Mouse (Mus musculus) kidney, postnatal 4 days (tissue): ENCODE data around the gene Btrc.

Experiments used
- DNase-seq, 2 experiments: peaks; one replicate each; pipeline ENCODE4 v3.0.0; 2021; ENCODE audit warnings: mixed read lengths in 2 of 2

Gene Btrc

DNA sequence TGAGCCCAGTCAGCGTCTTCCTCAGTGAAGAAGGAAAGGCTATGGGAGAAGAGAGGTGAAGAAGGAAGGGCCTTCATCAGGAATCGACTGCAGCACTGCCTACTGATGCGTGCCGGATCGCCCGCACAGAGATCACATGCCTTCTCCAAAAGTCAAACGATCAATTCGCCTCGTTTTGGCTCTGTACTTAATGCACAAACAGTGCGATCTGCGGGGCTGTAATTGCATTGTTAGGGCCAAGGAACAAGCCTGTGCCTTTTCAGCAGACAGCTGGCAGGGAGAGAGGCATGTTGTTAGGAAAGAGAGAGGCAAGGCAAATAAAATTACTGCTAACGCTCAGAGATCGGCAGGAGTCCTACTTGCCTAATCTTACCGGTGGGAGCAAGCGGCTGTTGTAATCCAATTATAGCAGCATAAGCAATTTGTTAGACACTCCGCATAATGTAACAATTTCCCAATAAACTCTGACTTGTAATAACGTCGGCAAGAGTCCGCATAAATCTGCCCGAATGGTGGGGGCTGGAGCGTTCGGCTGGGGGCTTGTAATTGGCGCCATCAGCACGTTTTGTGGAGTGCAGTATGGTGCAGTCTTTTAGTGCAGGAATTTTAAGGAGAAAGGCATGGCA is 112.5 kb downstream of the Btrc start:
- DNase-seq = peak in 1 of 2 experiments; percentile 17

DNA sequence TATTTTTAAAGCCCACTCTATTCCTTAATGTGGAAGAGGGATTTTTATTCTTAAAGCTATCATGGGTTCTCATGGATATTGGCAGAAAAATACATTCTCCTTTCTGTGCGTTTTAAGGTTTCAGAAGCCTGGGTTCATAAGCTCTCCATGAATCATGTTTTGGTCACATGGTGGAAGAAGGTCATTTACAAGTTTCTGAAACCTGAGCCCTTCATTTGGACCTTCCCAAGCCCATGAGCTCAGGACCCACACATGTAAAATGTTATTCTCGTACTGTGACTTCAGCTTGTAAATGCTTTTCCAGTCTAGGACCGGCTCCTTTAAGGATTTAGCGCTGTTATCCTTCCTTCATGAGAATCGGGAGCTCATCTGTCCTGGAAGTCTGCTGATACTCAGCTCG is 116.0 kb downstream of the Btrc start:
- DNase-seq = no peak

DNA sequence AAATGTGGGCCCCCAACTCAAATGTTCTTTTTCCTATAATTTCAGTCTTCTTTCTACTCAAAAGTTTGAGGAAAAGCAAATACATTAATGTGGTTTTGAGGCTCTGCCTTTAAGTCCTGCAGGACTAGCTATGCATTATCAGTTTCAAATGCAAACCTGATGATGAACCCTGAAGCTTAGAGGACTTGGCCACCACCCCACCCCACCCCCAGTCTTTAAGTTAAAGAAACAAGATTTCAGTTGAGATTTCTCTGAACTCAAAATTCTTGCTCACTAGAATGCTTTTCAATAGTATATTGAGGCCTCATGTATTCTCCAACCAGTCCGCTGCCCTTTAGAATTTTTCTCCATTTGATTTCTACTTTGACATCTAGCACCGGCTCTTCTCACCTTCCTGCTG is 117.0 kb downstream of the Btrc start:
- no peak for DNase-seq

DNA sequence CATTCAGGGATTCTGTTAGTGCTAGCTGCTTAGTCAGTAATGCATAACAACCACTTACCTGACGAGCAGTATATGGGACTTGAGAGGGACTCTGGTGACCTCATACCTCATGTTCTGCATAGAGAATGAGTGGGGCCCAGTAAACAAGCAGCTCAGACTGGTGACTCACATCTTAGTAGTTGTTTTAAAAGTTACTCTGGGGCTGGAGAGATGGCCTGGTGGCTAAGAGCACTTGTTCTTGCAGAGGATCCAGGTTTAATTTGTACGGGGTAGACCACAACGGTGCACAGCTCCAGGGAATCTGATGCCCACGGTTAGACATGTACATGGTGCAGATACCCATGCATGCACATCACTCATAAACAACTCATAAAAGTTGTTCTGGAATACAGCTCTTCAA is 117.4 kb downstream of the Btrc start:
- no peak for DNase-seq

DNA sequence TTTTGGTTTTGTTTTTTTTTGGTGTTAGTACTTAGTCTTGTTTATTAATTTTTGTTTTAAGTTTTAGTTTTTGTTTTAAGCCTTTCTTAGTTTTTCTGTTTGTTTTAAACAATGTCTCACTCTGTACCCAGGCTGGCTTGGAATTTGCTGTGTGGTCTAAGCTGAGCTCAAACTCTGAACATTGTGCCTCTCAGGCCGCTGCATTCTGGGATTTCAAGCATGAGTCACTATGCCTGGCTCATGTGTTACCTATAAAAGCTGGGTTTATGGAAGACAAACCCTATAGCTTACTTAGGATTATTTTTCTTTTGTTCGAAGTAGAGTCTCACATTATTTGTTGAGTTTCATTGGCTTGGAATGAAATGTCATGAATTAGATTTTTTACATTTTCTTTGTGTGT is 119.9 kb downstream of the Btrc start:
- no peak for DNase-seq

DNA sequence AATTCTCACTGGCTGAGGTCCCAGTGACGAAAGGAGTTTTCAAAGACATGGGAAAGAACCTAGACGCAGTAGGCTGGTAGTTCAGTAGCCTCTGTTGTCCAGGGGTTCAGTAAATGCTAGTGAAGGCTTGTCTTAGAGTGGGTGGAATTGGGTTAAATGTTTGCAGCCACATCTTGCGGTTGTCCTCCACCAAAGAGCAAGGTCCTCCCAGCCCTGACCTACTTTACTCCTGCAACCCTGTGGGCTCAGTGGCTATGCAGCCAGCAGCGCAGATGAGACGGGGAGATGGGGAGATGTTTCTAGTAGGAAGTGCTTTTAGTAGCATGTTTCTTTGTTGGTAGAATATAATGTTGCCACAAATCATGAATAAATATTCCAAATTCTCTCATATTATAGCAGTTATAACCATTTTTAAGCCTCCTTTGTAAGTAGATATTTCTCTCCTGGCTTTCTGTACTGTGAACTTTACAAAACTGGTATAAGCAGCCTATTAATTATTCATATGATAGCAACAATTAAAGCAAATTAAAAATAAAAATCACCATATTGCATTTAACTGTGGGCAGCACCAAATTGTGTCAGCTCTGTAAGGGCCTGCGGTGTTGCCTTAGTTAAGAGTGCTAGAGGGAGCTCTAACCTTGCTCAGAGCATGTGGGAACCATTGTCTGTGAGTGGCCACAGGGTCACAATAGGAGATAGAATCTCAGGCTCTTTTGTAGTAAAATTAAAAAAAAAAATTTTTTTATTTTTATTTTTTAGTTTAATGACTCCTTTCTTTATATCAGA is 122.9 kb downstream of the Btrc start:
- no peak for DNase-seq

DNA sequence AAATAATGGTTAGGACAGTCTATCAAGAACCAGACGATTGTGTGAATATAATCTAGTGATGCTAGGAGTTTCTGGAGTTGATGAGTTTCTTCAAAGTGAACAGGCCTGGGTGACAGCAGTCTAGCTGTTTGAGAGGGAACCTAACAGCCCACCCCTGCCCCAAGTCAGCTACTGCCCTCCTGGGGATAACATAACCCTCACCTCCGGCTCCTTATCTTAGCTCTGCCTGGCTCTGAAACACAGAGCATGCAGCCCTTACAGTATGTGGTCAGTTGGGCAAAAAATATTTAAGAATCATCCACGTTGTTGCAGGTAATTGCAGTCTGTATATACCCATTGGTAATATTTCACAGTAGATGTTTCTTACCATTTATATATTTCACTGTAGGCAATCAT is 123.5 kb downstream of the Btrc start:
- no peak for DNase-seq

DNA sequence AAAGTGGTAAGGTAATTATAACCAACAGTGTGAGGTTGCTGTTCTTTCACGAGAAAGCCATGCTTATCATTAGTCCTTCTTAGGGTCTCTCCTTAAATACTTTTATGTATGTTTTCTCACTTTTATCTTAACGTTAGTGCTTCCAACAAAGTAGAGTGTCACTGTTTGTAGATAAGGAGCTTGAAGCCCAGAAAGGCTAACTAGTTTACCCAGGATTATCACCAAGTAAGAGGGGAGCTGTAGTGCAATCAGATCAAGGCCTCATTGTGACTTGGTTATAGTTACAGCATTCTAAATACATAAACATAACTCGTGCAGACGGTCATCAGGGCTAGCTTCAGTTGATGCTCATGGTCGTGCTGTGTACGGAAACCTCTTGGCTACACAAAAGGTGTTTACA is 126.4 kb downstream of the Btrc start:
- no peak for DNase-seq

DNA sequence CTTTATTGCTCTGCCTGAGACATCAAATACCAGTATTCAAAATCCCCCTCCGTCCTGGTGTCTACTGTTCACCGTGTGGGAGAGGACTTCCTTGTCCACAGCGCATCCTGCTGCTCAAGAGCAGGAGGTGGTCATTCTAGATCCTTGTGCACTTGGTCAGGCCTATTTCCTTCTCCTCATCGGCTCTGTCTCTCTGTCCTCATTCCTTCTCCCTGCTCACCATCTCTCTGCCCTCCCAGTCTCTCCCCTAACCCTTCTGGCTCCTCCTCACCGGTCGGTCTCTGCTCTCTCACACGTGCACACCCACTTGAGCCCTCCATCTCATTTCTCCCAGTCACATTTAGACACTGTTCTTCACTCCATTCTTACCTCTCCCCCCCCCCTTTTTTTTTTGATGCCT is 127.7 kb downstream of the Btrc start:
- DNase-seq = no peak

DNA sequence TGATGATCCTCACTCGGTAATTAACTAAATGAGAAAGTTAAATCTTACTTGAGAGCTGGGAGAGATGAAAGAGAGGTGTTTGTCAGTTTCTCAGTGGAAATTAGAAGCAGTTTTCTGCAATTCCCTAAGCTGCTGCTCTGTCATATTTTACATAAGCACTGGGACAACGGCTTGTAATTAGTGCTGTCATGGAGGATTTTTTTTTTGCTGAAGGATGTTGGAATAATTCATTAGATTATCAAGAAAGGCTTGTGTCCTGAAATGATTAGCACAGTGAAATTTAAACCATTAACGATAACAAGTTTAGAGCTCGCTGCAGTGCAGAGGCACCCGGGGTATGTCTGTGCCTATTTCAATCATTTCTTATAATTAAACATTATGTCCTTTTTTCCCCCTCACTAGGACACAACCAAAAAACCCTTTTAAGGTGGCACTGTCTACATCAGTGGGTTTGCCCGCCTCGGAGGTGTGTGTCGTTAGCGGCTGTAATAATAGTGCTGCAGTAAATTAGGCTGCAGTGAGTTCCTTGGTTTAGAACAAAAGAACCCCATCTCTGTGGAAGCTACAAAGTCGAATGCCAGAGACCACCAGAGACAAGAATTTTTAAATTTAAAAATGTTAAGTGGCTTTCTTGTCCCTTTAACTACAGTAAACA is 130.7 kb downstream of the Btrc start:
- DNase-seq = no peak

DNA sequence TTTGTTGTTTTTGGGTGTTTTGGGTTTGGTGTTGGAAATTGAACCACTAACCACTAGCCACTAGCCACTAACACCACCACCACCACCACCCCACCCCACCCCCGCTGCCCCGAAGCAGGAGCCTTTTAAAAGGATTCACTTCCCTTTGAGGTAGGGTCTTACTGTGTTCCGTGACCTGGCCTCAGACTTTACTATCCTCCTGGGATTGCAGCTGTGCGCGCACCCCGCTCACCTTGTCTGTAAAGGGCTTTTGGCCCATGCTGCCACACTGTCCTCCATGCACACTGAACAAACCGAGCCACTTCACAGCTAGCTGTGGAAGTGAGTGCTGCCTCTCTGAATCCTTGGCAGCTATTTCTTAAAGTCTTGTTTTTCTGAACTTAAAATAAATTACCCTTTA is 141.9 kb downstream of the Btrc start:
- DNase-seq = no peak

DNA sequence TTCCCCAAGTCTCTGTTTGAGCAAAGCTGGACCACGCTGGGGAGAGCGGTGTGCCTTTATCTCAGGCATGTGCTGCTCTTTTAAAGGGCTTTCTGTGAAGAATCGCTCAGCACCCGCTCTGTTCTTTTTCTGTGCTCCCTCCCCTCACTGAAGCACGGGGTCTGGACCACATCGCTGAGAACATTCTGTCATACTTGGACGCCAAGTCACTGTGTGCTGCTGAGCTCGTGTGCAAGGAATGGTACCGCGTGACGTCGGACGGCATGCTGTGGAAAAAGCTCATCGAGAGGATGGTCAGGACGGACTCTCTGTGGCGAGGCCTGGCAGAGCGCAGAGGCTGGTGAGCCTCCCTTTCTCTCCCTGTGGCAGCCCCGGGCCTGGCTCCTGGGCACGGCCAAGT is 144.0 kb downstream of the Btrc start:
- DNase-seq = no peak

DNA sequence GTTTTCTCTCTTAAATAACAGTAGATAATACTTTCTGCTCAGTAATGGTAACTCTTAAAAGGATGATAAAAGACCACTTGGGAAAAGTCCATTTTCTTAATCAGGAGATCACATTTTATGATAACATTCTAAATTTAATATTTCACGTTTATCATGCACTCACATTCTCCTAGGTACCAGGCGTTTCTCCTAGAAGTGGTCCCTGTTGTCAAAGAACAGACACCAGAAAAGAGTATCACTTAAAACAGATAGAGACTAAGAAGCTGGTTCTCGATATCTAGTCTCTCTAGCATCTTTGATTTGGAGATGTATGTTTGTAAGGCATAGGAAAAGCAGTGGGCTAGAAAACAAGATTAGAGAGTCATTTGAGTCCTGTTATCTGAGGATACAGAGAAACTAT is 147.1 kb downstream of the Btrc start:
- no peak for DNase-seq

DNA sequence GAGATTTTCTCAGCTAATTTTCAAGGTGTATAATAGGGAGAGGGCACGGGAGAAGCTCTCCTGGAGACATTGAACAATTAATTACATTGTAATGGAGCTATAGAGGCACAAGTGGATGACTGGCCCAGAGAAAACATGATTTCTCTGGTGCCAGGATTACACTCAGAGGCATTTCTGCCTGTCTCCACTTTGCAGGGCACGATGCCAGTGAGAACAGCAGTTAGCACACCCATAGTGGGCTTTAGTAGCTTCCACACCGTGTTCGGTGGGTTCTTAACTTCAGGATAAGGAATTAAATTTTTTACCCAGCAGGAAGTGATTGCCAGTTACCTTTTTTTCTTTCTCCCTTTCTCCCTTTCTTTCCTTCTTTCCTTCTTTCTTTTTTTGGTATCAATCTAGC is 147.9 kb downstream of the Btrc start:
- DNase-seq = no peak

DNA sequence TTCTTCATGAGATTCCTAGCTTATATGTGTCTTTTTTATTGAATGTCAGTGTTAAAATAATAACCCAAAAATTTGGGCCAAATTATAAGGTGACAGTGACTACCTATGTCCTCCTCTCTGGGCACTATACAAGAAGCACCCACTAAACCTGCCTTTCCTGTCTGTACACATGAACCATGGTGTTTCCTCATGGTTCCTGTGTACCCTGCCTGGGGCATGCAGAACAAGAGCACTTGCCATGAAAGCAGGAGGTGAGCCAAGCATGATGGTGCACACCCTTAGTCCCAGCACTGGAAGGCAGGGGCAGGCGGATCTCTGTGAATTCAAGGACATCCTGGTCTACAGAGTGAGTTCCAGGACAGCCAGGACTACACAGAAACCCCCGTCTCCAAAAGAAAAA is 151.8 kb downstream of the Btrc start:
- no peak for DNase-seq

DNA sequence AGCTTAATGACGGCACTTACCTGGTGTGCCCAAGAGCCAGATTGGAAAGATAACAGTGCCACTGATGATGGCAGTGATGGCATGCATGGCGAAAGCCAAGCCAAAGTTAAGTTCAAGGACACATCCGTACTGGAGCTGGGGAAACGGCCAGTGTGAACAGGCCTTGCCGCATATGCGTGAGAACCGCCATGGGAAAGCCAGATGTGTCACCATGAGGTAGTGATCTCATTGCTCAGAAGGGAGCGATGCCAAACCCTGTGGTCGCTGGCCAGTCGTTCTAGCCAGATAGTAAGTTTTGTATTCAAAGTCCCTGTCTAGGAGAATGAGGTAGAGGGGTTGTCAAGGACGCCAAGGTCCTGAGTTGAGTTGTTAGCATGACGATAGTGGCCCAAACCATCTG is 152.7 kb downstream of the Btrc start:
- no peak for DNase-seq

DNA sequence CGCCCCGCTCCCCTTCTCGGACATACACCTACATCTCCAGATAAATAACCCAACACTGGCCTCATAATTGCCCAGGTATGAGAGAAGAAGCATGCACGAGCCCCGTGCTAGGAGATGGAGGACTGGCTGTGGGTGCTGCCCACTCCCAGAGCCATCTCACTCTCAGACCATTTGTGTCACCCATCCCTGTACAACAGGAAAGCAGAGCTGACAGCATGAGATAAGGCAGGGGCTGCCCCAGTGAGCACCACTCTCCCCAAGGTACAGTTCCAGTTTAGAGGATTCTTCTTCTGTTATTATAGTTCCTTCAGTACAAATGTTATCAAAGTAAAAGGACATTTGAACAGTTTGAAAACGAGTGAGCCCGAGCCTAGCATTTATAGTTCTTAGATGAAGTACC is 163.8 kb downstream of the Btrc start:
- no peak for DNase-seq

DNA sequence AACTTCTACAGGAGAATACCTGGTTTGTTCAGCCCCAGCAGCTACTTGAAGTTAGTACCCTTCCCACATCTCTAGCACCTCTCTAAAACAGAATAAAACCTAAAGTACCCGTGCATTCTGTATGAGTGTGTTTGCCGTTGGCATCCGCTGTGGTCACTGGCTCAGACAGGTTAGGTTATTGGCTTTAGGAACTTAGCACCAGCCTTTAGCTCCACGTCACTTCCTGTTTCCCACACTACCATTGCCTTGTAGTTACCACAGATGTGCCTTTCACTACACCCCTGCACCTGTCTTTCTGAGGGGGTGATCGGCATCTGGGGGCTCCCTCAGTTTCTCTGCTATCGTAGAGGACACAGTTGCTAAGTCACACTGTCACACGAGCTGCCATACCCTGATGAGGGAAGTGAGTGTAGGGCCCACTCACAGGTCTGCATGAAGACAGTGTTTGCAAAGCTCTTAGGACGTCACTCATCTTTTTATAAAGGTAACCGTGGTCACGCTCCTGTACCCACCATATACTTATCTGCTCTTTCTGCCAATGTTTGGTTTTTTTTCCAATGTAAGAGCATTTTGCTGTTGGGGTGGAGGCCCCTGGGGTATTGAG is 164.5 kb downstream of the Btrc start:
- DNase-seq = no peak

DNA sequence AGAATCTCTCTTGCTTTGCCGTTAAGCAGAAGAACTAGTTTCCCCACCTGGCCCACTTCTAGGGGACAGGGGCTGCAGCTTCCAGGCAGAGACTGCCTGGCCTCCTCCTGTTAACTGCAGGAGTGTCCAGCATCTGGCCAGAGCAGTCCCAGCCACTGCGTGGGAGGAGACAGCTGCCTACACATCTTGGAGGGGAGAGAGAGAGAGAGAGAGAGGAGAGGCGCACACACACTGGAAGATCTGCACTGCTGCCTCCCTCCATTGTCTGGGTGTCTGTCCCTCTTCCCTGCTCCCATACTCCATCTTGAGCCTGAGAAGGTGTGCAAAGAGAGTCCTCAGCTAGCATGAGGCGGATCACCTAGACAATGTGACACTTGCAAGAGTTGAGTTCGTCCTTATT is 165.8 kb downstream of the Btrc start:
- peak; percentile 67 to 71 for DNase-seq

DNA sequence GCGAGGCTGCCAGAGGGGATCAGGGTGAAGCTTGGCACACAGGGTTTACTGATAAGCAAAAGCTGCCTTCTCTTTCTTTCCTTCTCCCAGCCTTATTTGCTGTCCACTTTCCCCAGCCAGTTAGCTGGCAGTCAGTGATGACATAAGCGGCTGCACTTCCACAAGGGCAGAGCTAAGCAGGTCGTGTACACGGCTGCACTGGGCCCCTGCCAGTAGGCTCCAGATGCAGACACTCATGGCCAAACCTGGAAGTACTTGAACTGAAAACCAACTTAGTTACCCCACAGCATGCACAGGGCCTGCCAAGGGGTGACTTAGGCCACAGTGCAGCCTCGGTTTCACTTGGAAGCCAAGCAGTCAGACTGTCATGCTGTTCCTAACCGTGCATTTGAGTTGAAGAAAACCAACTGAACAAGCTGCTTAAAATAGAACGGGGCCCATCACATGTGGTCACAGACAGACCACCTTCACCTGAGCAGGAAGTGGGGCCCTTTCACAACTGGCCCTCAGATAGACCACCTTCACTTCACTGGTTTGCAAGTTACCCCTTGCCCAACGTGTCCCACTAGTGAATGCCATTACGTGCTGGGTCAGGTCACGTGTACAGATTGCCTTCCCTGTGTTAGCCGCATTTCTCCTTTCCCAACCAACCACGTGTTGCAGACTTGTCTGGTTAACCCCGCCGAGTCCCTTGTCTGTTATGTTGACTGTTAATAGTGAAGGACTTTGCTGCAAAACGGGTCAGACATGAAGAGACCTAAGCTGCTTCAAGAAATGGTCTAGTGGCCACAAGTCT is 166.9 kb downstream of the Btrc start:
- DNase-seq = peak in 1 of 2 experiments; percentile 14

DNA sequence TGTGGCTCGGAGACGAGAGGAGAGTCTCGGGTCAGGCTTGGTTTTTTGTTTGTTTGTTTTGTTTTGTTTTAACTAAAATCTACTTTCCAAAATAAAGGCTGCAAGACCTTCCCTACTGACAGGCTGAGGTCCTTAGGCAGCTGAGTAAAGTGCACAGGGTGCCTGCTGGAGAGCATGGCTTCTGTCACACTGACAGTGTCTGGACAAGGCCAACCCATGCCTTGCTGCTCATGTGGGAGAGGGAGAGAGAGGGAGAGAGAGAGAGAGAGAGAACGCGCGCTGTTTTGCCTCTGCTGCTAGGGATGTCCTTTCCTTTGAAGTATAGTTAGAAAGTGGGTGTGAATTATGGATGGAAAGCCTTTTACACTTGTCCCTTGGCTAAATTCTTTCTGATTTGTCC is 168.0 kb downstream of the Btrc start:
- DNase-seq = peak in 1 of 2 experiments; percentile 53

DNA sequence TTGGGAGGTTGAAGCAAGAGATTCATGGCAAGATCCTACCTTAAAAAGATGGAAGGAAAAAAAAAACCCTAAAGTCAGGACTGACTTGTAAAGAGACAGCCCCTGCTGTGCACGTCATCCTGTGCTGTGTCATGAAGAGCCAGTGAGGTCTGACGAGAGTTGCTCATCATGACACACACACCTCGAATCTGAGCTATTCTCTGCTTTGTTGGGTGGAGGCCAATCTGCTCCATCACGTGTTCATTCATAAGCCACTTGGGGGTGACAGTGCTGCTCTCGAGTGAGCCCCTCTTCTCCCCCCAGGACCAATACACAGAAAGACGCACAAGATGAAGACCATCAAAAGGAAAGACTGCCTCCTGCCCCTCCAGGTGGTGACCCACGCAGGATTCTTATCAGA is 170.1 kb downstream of the Btrc start:
- DNase-seq = no peak

DNA sequence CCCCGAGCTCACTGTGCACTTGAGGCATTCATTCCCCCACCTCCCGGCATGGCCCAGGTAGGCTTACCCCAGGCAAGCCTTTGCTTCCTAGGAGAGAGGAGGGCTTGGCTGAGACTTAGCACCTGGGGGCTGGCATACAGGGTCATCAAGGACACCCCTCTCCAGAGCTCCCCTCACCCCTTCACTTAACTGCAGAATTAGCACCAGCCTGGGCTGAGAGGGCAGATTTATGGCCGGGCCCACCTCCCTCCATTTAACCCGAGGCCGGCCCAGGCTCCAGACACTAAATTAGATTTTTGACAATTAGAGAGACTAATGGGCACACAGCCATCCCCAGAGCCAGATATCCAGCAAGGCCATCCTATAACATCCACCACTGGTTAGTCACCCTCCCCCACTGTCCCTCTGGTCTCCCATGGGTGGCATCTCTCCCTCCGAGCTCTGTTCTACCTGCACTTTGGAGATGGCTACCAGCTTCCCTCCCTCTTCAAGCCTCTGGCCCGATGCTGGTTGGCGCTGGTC is 171.7 kb downstream of the Btrc start:
- DNase-seq = no peak
